Mouse (Mus musculus): ENCODE data around the gene H2-Ob.

H2-Ob gene

DNA sequence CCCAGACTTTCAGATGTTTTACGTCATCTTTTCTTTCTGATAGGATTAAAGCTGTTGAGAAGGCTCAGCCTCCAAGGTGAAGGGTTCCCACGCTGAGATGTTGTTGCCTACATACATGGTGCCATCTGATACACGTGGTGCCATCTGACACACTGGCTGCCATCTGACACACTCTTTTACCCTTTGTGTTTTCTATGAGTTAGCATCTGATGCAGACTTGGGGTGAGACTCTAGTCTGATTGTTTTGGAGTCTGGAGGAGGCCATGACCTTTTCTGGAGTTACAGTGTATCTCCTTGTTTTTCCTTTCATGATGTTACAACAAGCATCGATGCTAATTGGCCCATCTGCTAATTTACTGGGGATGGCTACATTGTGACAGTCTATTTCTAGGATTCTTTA lies 6.0 kb downstream of the H2-Ob start:
- DNase-seq (ENCODE audit: low spot score in 2 of 2), result no peak

DNA sequence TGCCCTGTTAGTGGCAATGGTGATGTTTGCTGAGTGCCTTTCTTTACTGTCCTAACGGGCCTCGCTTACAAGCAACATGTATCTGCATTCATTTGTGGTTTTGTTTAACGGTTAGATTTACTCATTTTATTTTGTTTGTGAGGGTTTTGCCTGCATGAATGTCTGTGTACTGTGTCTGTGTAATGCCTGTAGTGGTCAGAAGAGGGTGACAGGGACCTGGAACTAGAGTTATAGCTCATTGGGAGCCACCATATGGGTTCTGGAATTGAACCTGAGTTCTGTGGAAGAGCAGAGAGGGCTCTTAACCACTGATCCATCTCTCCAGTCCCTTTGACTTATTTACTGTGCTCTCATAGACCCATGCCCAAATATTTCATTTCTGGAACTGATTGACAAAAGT lies 8.3 kb downstream of the H2-Ob start:
- DNase-seq (ENCODE audit: low spot score in 2 of 2), result no peak

DNA sequence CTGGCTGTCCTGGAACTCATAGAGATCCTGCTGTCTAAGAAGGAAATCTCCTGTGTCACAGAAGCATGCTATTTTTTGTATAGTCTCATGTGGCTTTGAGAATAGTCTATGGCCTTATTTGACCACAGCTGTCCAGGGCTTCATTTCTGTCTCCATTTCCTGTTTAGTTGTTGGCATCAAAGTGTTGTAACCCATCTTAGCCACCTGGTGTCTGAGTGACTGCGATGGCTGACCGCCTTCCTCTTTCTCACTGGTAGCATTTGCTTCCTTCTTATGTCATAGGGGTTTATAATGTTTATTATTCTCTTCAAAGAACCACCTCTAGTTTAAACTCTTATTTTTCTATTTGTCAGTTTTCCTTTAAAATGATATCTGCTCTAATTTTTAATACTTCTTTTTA lies 10.1 kb downstream of the H2-Ob start:
- DNase-seq (ENCODE audit: low spot score in 2 of 2), result no peak

DNA sequence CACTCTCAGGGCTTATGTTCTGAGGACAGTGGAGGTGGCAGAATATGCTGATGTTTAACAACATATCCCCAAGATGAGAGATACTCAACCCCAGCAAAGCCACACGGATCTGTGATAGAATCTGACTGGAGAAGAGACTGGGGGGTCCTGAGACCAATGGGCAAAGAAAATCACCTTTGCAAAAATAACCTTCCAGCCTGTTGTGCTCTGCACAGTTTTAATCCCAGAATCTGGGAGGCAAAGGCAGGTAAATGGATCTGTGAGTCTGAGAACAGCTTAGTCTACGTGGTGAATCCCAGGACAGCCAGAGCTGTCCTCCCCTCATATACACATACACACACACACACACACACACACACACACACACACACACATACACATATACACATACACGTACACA lies 10.7 kb downstream of the H2-Ob start:
- DNase-seq (ENCODE audit: low spot score in 2 of 2), result no peak

DNA sequence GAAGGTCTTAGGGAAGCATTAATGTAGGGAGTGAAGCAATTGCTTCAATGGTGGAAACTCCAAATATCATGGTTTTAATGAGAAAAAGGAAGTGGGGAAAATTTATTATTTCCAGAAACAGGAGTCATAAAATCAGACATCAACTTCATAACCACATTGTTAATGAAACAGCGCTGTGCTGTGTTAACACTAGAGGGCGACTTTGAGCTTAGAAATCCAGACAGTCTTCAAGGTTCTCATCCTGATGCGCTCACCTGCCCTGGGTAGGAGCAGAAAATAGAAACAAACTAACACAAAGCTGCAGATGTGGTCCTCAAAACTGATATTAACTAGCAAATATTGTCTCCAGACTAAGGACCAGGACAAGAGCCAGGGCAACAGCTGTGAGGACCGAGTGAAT lies 11.2 kb downstream of the H2-Ob start:
- peak in 1 of 2 experiments; percentile 60 for DNase-seq (ENCODE audit: low spot score in 2 of 2)

DNA sequence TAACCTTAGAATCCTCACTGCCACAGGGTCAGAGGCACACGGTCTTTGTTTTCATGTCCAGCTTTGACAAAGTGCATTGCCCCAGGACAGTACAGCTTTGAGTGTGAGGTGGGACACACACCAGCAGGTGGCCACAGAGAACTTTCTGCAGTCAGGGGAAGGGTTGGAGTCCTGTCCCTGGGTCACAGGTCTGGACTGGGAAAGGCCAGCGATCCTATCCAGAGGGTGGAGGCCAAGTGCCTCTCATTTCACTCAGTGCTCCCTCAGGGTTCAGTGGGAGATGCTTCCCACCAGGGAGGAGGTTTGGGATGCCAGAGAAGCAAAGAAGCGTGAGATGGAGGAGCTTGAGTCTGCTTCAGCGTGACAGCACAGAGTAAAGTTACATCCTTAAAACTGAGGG lies 13.0 kb downstream of the H2-Ob start:
- DNase-seq (ENCODE audit: low spot score in 2 of 2), result no peak

DNA sequence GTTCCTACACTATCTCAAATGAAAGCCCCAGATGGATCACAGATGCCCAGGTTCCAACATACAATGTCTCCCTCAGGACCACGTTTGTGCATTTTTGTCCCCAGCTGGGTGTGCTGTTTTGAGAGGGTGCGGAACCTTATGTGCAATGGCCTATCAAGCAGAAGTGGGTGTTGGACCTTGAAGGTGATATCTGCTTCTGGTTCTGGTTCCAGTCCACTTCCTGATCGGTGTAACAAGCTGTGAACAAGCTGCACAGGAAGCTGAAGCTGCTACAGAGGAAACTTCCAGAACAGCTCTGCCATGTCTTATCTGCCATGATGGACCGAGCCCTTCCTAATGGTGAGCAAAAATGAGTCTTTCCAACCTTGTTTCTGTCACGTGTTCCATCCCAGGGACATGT lies 17.8 kb downstream of the H2-Ob start:
- no peak for DNase-seq (ENCODE audit: low spot score in 2 of 2)

DNA sequence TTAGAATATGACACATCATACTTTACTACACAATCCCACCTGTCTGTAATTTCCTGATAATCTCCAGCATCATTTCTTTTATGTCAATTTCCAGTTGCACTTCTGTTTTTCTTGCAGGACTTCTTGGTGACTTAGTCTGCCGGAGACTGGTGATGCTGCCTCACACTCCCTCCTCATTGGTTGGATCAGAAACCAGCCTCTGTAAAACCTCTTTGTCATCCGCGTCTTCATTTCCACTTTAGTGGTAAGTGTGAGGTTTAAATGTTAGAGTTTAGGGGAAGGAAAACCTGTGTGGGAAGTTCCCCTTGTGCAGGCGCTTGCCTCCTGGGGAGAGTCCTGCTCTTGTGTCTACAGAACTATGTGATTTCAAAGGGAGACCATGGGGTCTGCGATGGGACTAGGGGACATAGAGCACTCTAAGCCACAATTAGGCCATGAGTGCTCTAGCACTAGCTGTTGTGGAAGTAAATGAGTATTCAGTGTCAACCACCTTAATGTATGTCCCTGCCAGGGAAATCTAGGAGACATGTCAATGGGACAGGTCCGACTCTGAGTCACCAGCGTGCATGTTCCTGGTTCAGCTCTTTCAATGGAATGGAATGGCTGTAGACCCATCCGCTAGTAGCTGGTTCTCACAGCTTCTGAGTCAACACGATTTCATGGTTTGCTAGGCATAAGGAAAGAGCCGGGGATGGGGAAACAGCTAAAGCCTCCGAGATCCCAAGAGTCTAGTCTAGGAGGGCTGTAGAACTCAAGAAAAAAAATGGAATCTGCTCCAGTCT lies 19.1 kb downstream of the H2-Ob start, which contains the start of gene H2-Ab1:
Gene H2-Ab1, plus strand, starts transcription at position 96 of the 782 bp plus-strand sequence.
- peak in 1 of 2 experiments; percentile 90 for DNase-seq (ENCODE audit: low spot score in 2 of 2)

DNA sequence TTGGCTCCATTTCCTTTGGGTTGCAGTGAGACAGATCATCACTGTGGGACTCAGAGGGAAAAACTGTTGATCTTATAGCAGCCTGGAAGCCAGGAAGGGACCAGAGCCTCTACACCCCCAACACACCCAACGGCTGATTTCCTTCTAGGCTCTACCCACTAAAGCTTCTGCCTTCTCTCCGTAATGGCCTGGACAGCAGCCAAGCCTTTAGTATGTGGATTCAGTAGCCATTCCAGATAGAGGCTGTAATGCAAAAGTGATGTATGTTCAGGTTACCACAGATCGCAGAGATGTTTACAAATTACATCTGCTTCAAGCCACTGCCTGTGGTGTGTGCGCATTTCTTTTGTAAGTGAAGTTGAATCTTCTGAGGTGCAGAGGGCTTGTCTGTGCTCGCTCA lies 21.8 kb downstream of the H2-Ob start:
- DNase-seq (ENCODE audit: low spot score in 2 of 2), result no peak

DNA sequence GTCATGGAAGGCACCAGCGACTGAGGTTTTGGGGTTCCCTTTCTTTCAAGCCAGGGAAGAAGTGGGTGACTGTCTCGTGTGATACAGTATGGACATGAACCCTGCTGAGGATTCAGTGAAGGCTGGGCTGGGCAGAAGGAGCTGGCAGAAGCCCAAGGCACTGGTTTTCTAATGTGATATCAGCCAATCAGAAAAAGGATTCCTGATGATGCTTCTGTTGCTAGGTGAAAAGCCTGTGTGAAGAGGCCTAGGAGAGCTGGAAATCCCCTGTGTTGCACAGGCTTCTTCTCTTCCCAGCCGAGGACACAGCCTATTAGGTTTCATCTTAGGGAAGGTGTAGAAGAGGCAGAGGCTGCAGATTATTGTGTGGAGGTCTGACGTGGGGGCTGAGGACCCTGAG lies 22.8 kb downstream of the H2-Ob start:
- peak in 1 of 2 experiments; percentile 84 for DNase-seq (ENCODE audit: low spot score in 2 of 2)

DNA sequence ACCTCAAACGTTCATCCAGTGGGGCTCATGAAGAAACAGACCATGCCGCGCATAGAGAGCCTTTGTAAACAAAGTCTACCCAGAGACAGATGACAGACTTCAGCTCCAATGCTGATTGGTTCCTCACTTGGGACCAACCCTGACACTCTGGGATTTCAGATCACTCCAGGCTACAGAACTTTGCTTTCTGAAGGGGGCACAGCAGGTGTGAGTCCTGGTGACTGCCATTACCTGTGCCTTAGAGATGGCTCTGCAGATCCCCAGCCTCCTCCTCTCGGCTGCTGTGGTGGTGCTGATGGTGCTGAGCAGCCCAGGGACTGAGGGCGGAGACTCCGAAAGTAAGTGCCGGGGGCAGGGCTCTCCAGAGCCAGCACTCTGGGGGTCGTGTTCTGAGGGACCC lies 24.4 kb downstream of the H2-Ob start:
- DNase-seq (ENCODE audit: low spot score in 2 of 2), result peak in 1 of 2 experiments; percentile 77

DNA sequence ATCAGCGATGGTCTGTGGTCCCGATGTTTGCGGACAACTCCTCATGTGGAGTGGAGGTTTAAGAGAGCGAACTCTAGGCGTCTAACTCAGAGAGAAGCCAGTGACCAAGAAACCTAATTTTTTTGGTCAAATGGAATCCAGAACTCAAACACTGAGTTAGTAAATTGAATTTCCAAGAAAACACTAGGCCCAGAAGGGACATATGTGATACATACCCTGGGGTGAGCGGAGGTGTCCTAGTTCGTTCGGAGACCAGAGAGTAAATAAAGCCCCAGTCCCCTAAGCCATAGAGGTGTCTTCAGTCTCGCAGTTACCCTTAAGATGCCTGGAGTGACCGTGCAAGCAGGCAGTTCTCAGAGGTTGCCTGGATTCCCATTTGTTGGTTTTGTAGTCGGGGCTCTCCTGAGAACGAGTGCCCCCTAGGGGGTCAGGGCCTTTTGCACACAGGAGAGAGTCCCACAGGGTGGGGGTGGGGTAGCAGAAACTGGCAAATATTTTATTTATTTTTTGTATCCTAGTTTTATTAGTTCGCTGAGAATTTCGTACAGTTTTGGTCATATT lies 25.2 kb downstream of the H2-Ob start:
- DNase-seq (ENCODE audit: low spot score in 2 of 2), result no peak

DNA sequence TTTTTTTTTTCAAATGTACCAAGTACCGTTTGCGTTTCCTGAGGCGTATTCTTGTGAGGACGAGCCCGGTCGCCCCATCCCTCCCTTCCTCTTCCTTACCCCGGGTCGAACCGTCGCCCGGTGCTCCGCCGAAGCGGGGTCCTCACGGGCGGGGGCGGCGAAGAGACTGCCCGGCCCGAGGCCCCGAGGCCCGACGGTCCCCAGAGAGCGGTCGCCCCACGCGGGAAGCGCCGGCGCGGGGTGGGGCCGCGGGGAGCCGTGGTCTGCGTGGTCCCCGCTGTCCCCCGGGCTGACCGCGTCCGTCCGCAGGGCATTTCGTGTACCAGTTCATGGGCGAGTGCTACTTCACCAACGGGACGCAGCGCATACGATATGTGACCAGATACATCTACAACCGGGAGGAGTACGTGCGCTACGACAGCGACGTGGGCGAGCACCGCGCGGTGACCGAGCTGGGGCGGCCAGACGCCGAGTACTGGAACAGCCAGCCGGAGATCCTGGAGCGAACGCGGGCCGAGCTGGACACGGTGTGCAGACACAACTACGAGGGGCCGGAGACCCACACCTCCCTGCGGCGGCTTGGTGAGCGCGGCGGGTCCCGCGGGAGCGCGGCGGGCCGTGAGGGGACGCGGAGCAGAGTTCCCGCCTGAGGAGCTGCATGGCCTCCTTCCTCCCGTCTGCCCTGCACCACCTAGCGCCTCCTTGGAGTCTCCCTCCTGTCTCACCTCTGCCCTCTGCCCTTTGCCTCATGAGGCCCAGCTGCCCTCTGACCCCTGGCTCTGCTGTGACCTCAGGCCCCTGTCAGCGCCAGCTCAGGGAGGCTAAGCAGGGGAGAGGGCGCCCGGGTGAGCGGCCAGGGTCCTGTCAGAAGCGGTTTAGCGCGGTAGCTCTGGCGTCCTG lies 26.0 kb downstream of the H2-Ob start:
- no peak for DNase-seq (ENCODE audit: low spot score in 2 of 2)

DNA sequence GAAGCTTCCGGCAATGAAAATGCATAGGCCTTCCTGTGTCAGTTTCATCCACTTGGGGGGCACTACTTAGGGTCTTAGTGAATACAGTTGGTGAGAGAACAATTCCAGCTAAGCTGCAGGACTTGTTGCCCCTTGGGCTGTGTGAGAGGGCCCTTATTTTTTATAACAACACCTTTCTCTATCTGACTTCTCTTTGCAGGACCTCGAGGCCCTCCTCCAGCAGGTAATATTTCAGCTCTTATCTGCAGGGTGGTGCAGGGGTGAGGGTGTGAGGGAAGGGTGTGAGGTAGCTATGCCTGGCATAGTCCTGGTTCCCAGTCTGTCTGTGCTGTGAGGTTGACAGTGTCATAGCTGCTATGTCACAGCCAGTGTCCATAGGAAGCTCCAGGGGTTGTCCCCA lies 29.6 kb downstream of the H2-Ob start:
- no peak for DNase-seq (ENCODE audit: low spot score in 2 of 2)

DNA sequence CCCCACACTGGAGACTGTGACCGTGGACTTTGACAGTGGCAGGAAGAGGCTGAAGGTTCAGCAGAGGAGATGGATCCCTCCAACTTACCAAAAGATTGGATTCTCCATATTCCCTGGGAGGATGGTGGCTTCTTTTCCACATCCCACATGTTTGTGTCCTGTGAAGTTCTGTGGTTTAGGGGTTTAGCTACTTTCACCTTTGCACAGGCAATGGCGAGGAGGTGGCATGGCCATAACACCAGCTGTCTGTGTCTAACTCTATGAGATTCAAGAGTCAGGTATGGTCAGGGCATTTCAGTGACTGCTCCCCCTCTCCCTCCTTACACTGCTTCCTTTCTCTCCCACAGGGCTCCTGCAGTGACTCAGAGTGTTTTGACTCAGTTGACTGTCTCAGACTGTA lies 30.0 kb downstream of the H2-Ob start:
- DNase-seq (ENCODE audit: low spot score in 2 of 2), result no peak

DNA sequence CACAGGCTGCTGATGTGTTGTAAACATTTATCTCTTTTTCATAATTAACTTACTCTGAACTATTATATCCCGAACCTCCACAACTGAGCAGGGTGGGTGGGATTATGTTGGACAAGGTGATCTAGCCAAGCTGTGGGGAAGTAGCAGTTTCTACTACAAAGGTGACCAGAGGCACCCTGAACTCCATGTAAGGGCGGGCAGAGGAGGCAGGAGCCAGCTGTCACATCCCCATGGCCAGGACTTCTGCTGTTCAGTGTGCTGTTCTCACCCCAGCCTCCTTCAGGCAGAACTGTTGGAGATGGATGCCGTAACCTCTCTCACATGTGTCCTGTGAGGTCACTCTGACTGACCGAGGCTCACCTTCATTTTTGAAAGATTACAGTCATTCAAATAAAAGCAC lies 31.1 kb downstream of the H2-Ob start:
- no peak for DNase-seq (ENCODE audit: low spot score in 2 of 2)

DNA sequence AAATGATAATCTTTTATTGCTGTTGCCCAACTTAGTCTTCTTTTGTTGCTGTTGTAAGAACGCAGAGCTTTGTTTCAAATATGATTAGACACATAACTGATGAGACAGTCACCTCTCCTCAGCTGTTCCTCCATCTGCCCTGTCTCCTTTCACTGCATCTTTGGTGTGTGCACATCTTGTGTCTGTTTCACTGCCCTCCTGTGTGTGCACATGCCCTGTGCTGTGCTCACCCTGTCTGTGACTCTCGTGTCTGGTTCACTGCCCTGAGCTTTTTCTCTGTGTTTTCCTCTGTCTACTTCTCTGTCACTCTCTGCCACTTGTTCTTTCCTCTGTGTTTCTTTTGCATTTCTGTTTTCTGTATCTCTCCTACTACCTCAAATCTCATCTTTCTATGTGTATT lies 31.5 kb downstream of the H2-Ob start:
- no peak for DNase-seq (ENCODE audit: low spot score in 2 of 2)

DNA sequence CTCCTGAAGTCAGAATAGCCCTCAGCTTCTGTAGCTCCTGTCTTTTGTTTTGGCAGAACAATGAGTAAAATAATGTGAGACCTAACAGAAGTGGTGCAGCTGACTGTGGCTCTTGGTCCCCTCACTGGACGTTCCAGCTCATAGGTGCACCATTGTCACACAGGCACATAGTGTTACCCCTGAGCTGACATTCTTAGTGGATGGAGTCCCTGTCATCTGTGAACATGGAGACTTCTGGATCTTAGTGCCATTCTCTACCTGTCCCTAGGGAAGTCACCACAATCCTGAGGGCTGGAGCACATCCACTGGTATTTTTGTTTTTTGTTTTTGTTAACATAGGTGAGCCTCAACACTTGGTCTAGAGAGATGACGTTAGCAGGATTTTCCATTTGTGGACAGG lies 32.2 kb downstream of the H2-Ob start:
- no peak for DNase-seq (ENCODE audit: low spot score in 2 of 2)

DNA sequence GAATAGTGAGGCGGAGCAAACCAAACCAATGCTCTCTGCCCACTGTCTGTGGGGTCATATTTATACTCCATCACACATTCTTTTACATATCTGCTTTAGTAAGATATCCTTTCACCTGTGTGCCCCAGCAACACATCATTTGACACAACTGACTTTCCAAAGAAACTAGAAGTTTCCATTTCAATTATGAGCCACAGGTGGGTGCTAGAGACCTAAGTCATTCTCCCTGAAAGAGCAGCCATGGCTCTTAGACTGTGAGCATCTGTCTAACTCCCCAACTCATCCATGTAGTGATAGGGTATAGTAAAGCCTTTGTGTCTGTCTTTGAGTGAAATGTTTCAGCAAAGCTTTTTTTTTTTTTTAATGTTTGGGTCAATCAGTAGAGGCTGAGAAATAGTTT lies 33.4 kb downstream of the H2-Ob start:
- no peak for DNase-seq (ENCODE audit: low spot score in 2 of 2)

DNA sequence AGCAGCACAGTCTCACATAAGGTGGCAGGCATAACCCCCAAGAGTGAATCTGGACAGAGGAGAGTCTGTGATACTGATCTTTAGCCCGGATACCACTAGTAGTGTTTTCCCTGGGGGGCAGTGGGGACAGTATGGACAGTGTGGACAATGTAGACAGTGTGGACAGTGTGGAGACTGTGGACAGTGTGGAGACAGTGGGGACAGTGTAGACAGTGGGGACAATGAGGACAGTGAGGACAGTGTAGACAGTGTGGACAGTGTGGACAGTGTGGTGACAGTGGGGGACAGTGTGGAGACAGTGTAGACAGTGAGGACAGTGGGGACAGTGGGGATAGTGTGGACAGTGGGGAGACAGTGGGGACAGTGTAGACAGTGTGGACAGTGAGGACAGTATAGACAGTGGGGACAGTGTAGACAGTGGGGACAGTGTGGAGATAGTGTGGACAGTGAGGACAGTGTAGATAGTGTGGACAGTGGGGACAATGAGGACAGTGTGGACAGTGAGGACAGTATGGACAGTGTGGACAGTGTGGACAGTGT lies 41.9 kb downstream of the H2-Ob start:
- DNase-seq (ENCODE audit: low spot score in 2 of 2), result no peak

DNA sequence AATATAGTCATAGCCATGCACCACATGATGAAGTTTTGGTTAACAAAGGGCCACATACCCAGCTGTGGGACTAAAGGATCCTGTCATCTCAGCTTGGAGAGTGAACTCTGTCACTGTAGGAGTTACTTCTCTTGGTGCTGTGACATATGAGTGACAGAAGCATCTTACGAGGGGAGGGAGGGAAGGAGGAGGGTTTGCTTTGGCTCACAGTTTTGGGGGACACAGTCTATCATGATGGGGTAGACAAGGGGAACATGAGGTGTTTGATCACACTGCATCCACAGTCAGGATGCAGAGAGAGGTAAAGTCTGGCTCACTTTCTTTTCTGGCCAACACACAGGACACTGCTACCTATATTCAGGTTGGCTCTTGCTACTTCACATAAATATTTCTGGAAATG lies 43.1 kb downstream of the H2-Ob start:
- DNase-seq (ENCODE audit: low spot score in 2 of 2), result no peak

DNA sequence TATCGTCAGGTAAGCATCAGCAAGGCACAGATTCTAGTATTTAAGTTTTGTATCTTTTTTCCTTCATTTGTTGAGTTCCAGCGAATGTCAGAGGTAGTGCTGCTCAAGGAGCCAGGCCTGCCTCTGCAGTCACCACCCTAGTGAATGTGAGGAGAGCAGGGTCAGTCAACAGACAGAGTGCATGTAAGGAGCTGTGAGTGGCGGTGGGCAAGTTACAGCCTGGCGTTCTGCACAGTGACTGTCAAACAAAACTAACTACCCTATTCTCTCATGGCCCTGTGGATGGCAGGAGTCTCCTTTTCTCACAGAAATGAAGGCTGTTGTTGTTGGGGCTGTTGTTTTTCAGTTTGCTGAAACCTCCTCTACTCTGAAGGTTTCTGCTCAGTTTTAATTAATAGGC lies 46.7 kb downstream of the H2-Ob start:
- DNase-seq (ENCODE audit: low spot score in 2 of 2), result no peak
